Mouse (Mus musculus) C2C12 (cell line): ENCODE results near the gene Eid2.

ENCODE experiments used
- CTCF ChIP-seq: IDR thresholded peaks from one replicate; pipeline ENCODE4 v1.5.1; 2011; ENCODE audit not compliant: control insufficient read depth, insufficient read depth, insufficient read length
- FOSL1 ChIP-seq: IDR thresholded peaks from one replicate; pipeline ENCODE4 v1.8.0; 2011; ENCODE audit warnings: mild to moderate bottlenecking, low read length; ENCODE audit not compliant: poor library complexity, insufficient read depth, severe bottlenecking
- MAX ChIP-seq: IDR thresholded peaks from one replicate; pipeline ENCODE4 v1.6.1; 2011; ENCODE audit warnings: mild to moderate bottlenecking, control low read depth
- MYOD1 ChIP-seq: IDR thresholded peaks from one replicate; pipeline ENCODE4 v1.6.1; 2011; ENCODE audit warnings: low read depth; ENCODE audit not compliant: control insufficient read depth, insufficient read length
- MYOG ChIP-seq: IDR thresholded peaks from one replicate; pipeline ENCODE4 v1.6.1; 2011; ENCODE audit not compliant: control insufficient read depth, insufficient read length; ENCODE audit errors: extremely low read depth
- USF1 ChIP-seq: IDR thresholded peaks from one replicate; pipeline ENCODE4 v1.6.1; 2011; ENCODE audit warnings: low read depth, mild to moderate bottlenecking, control low read depth, moderate library complexity

- TF ChIP-seq CTCF, result no peak
- no peak for TF ChIP-seq MAX
- TF ChIP-seq FOSL1, result no peak
- TF ChIP-seq MYOD1, result no peak
- TF ChIP-seq MYOG, result no peak
- TF ChIP-seq USF1, result no peak
Measured at GRCm38 (mm10) chr7:28269355-28269754, 1.7 kb downstream of the Eid2 start.
